Mouse (Mus musculus) embryonic facial prominence, embryonic 15.5 days (tissue): ENCODE measurements at regions not wholly inside any gene's neighbourhood (a gene's known extent, or its start where the extent isn't known, plus 50 kb on each side); places are given as distances from the start of the nearest gene placed in this dataset.

Experiments used
- ATAC-seq: fragments of 200-750 bp; cut with Nextera tagmentation; 2 replicates; pipeline ENCODE4 v1.8.0; 2017; ENCODE audit warnings: low read depth, moderate TSS enrichment; ENCODE audit not compliant: insufficient number of reproducible peaks, low FRiP score, low TSS enrichment
- H3K27ac ChIP-seq: fragments of 300-500 bp; sonication (generic); replicated peaks from 2 replicates; pipeline ENCODE4 v1.5.1; 2015; ENCODE audit warnings: mild to moderate bottlenecking, inconsistent platforms
- H3K27me3 ChIP-seq: fragments of 300-500 bp; sonication (generic); 2 replicates; pipeline ENCODE4 v1.6.1; 2015; ENCODE audit warnings: inconsistent platforms
- H3K36me3 ChIP-seq: fragments of 300-500 bp; sonication (generic); 2 replicates; pipeline ENCODE4 v1.6.1; 2015; ENCODE audit warnings: mild to moderate bottlenecking, inconsistent platforms
- H3K4me1 ChIP-seq: fragments of 300-500 bp; sonication (generic); 2 replicates; pipeline ENCODE4 v1.6.1; 2015; ENCODE audit warnings: inconsistent platforms
- H3K4me2 ChIP-seq: fragments of 300-500 bp; sonication (generic); replicated peaks from 2 replicates; pipeline ENCODE4 v1.6.1; 2015; ENCODE audit warnings: mild to moderate bottlenecking, inconsistent platforms
- H3K4me3 ChIP-seq: fragments of 300-500 bp; sonication (generic); replicated peaks from 2 replicates; pipeline ENCODE4 v1.5.1; 2015; ENCODE audit warnings: mild to moderate bottlenecking, inconsistent platforms
- H3K9ac ChIP-seq: fragments of 300-500 bp; sonication (generic); 2 replicates; pipeline ENCODE4 v1.6.1; 2015; ENCODE audit warnings: inconsistent platforms
- H3K9me3 ChIP-seq: fragments of 300-500 bp; sonication (generic); replicated peaks from 2 replicates; pipeline ENCODE4 v1.6.1; 2016; ENCODE audit warnings: inconsistent platforms
- WGBS: fragments of 180-500 bp; shearing (Covaris S2); methylation state at CpG from one replicate; pipeline ENCODE4 v1.1.7; 2015; 5-methylcytosine and 5-hydroxymethylcytosine counted together

- H3K9ac ChIP-seq, result no peak overlapping the region
- no peaks in the 10 kb centered on the region for H3K4me1 ChIP-seq
- WGBS, result 86% methylated on average over 7 of the region's 7 CpGs
- H3K27me3 ChIP-seq, result no peaks in the 10 kb centered on the region
- no peak for ATAC-seq
- no peak overlapping the region for H3K4me2 ChIP-seq
- H3K36me3 ChIP-seq, result no peaks in the 10 kb centered on the region
- no peak overlapping the region for H3K4me3 ChIP-seq
- no peaks in the 10 kb centered on the region for H3K9me3 ChIP-seq
- no peak overlapping the region for H3K27ac ChIP-seq
Measured at GRCm38 (mm10) chr8:26706768-26707156, 270.4 kb upstream of the Zfp703 start.

GRCm38 (mm10) chr8:26713836-26714235 lies 263.3 kb upstream of the Zfp703 start:
- ATAC-seq, result no peak
- no peak overlapping the region for H3K9ac ChIP-seq
- WGBS, result 86% methylated on average over 8 of the region's 8 CpGs

GRCm38 (mm10) chr8:26714714-26715113 lies 262.4 kb upstream of the Zfp703 start:
- H3K9me3 ChIP-seq, result no peaks in the 10 kb centered on the region
- no peak overlapping the region for H3K9ac ChIP-seq
- H3K27ac ChIP-seq, result no peak overlapping the region
- 77% methylated on average over 3 of the region's 3 CpGs for WGBS
- H3K27me3 ChIP-seq, result no peaks in the 10 kb centered on the region
- H3K36me3 ChIP-seq, result no peaks in the 10 kb centered on the region
- no peaks in the 10 kb centered on the region for H3K4me1 ChIP-seq
- ATAC-seq, result no peak
- no peak overlapping the region for H3K4me3 ChIP-seq
- no peak overlapping the region for H3K4me2 ChIP-seq

More at GRCm38 (mm10) chr8:26713836-26714235, 263.3 kb upstream of the Zfp703 start:
- H3K4me3 ChIP-seq, result no peak overlapping the region
- H3K4me1 ChIP-seq, result no peaks in the 10 kb centered on the region
- H3K4me2 ChIP-seq, result no peak overlapping the region
- H3K36me3 ChIP-seq, result no peaks in the 10 kb centered on the region
- H3K27ac ChIP-seq, result no peak overlapping the region
- no peaks in the 10 kb centered on the region for H3K27me3 ChIP-seq
- no peaks in the 10 kb centered on the region for H3K9me3 ChIP-seq

GRCm38 (mm10) chr8:26718409-26719355 lies 258.4 kb upstream of the Zfp703 start:
- Histone ChIP-seq H3K4me1 (no peaks in the 10 kb centered on the region), H3K36me3 (no peaks in the 10 kb centered on the region), H3K4me2 (no peak overlapping the region), H3K9ac (no peak overlapping the region), H3K4me3 (no peak overlapping the region), H3K27me3 (no peaks in the 10 kb centered on the region), H3K27ac (no peak overlapping the region), H3K9me3 (no peaks in the 10 kb centered on the region)
- ATAC-seq, result no peak
- WGBS, result 48% methylated on average over 11 of the region's 11 CpGs

GRCm38 (mm10) chr8:26722766-26723165 lies 254.4 kb upstream of the Zfp703 start:
- Histone ChIP-seq H3K36me3 (no peaks in the 10 kb centered on the region), H3K4me1 (no peaks in the 10 kb centered on the region), H3K9ac (no peak overlapping the region), H3K27me3 (no peaks in the 10 kb centered on the region), H3K9me3 (no peaks in the 10 kb centered on the region), H3K4me3 (no peak overlapping the region), H3K4me2 (no peak overlapping the region), H3K27ac (no peak overlapping the region)
- no peak for ATAC-seq
- WGBS, result 39% methylated on average over 3 of the region's 3 CpGs

- Histone ChIP-seq H3K4me1 (no peaks in the 10 kb centered on the region), H3K27ac (no peak overlapping the region), H3K9me3 (no peaks in the 10 kb centered on the region), H3K36me3 (no peaks in the 10 kb centered on the region), H3K9ac (no peak overlapping the region), H3K4me3 (no peak overlapping the region), H3K4me2 (no peak overlapping the region), H3K27me3 (no peaks in the 10 kb centered on the region)
- WGBS, result 81% methylated on average over 5 of the region's 5 CpGs
- ATAC-seq, result no peak
Measured at GRCm38 (mm10) chr8:26724628-26725027, 252.5 kb upstream of the Zfp703 start.

- Histone ChIP-seq H3K4me3 (no peak overlapping the region), H3K27me3 (no peaks in the 10 kb centered on the region), H3K36me3 (no peaks in the 10 kb centered on the region), H3K9me3 (no peaks in the 10 kb centered on the region), H3K9ac (no peak overlapping the region), H3K4me2 (no peak overlapping the region), H3K4me1 (no peaks in the 10 kb centered on the region), H3K27ac (no peak overlapping the region)
- WGBS, result 70% methylated on average over 7 of the region's 7 CpGs
- ATAC-seq, result no peak
Measured at GRCm38 (mm10) chr8:26725521-26725920, 251.6 kb upstream of the Zfp703 start.

- no peaks in the 10 kb centered on the region for H3K27me3 ChIP-seq
- no peak overlapping the region for H3K9ac ChIP-seq
- H3K27ac ChIP-seq, result no peak overlapping the region
- no peak overlapping the region for H3K4me3 ChIP-seq
- ATAC-seq, result no peak
- H3K36me3 ChIP-seq, result no peaks in the 10 kb centered on the region
- no peaks in the 10 kb centered on the region for H3K4me1 ChIP-seq
- WGBS, result 66% methylated on average over 5 of the region's 5 CpGs
- H3K9me3 ChIP-seq, result no peaks in the 10 kb centered on the region
- H3K4me2 ChIP-seq, result no peak overlapping the region
Measured at GRCm38 (mm10) chr8:26729351-26729750, 247.8 kb upstream of the Zfp703 start.

GRCm38 (mm10) chr8:26731111-26731510 lies 246.0 kb upstream of the Zfp703 start:
- Histone ChIP-seq H3K9me3 (no peaks in the 10 kb centered on the region), H3K27me3 (no peaks in the 10 kb centered on the region), H3K4me1 (no peaks in the 10 kb centered on the region), H3K36me3 (no peaks in the 10 kb centered on the region), H3K27ac (no peak overlapping the region), H3K4me2 (no peak overlapping the region), H3K4me3 (no peak overlapping the region), H3K9ac (no peak overlapping the region)
- 81% methylated on average over 2 of the region's 2 CpGs for WGBS
- ATAC-seq, result no peak

GRCm38 (mm10) chr8:26744424-26744823 lies 232.7 kb upstream of the Zfp703 start:
- Histone ChIP-seq H3K27me3 (no peaks in the 10 kb centered on the region), H3K36me3 (no peaks in the 10 kb centered on the region), H3K4me1 (peaks cover 10% of the 10 kb centered on the region; the same call in 1 of the 2 replicates), H3K9me3 (no peaks in the 10 kb centered on the region), H3K4me3 (no peak overlapping the region), H3K27ac (no peak overlapping the region), H3K9ac (no peak overlapping the region), H3K4me2 (no peak overlapping the region)
- no peak for ATAC-seq
- WGBS, result 66% methylated on average over 3 of the region's 3 CpGs

GRCm38 (mm10) chr8:26746811-26747210 lies 230.3 kb upstream of the Zfp703 start:
- H3K4me1 ChIP-seq, result peaks cover 10% of the 10 kb centered on the region; the same call in 1 of the 2 replicates
- no peak overlapping the region for H3K4me3 ChIP-seq
- WGBS, result 87% methylated on average over 3 of the region's 3 CpGs
- no peaks in the 10 kb centered on the region for H3K36me3 ChIP-seq
- no peak overlapping the region for H3K4me2 ChIP-seq
- no peak overlapping the region for H3K27ac ChIP-seq
- no peak for ATAC-seq
- H3K9me3 ChIP-seq, result no peaks in the 10 kb centered on the region
- H3K27me3 ChIP-seq, result no peaks in the 10 kb centered on the region
- H3K9ac ChIP-seq, result no peak overlapping the region
